Mouse (Mus musculus) ovary, postnatal 10 days (tissue): ENCODE data around the gene Zfyve28.

Experiments used
- DNase-seq: peaks from one replicate; pipeline ENCODE4 v3.0.0; 2022; ENCODE audit warnings: low spot score

The Zfyve28 gene

GRCm38 (mm10) chr5:34286516-34286915, 1.7 kb downstream of the Zfyve28 start:
- no peak for DNase-seq

DNA sequence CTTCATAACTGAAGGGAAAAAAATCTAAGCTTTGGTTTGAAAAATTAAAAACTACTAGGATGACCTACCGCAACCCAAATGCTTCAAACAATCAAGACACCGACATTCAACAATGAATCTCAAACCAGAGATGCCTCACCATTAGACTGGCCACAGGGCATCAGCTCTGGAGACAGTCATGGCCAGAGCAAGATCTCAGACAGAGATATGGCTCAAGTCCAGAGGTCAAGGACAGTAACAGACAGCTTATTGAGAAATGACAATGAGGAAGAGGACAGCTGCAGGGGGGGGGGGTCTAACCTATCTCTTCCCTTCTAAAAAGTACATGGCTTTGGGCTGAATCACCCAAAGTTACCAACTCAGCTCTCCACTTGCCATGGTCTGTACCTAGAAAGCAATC, 3.0 kb downstream of the Zfyve28 start:
- DNase-seq = no peak

DNA sequence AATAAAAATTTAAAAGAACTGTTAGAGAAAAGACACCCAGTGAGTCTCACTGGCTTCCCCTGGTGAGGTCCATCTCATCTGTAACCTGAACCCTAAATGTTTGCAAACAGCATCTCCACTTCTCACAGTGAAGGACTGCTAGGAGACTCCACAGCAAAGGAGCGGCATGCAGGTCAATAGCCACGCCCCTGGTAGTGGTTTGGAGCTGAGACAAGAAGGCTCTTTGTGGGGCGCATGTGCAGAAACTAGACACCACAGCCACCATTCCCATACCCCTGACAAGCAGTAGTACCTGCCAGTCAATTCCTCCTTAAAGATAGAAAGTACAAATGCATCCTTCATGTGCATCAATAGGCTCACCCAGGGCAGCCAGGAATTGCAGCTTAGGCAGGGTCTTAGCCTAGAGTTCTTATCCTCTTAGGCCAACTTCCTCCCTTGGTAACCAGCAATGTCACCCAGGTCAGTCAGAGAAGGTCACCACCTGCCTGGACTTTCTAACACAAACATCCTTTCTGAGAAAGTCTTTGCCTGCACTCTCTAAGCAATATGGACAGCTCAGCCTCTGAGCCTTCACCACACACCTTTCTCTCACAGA, 4.0 kb downstream of the Zfyve28 start:
- no peak for DNase-seq

- DNase-seq = no peak
These were observed 4.9 kb downstream of the Zfyve28 start for GRCm38 (mm10) chr5:34283355-34283754.

- DNase-seq = no peak
These were observed 7.3 kb downstream of the Zfyve28 start for GRCm38 (mm10) chr5:34280976-34281375.

GRCm38 (mm10) chr5:34279214-34279613, 9.0 kb downstream of the Zfyve28 start:
- no peak for DNase-seq

GRCm38 (mm10) chr5:34278058-34278457, 10.2 kb downstream of the Zfyve28 start:
- no peak for DNase-seq

GRCm38 (mm10) chr5:34276746-34277145, 11.5 kb downstream of the Zfyve28 start:
- DNase-seq = no peak

- no peak for DNase-seq
These were observed 12.1 kb downstream of the Zfyve28 start for GRCm38 (mm10) chr5:34276191-34276590.

GRCm38 (mm10) chr5:34274676-34275293, 13.5 kb downstream of the Zfyve28 start:
- no peak for DNase-seq

DNA sequence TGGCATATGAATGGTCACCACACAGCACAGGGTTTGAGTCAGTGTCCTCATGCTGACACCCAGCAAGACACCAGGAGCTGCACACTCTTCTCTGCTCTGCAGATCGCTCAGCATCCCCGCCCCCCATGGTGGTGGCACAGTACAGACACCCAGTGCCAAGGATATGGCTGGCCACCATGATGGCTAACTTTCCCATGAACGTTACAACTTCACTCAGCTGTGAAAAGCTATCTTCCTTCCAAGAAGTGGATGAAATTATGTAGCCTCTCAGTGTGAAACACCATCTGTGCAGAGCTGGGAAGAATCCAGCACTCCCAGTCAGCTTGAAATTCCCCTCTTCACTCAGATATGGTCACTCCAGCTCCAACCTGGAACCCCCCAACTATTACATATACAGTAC, 14.0 kb downstream of the Zfyve28 start:
- no peak for DNase-seq

DNA sequence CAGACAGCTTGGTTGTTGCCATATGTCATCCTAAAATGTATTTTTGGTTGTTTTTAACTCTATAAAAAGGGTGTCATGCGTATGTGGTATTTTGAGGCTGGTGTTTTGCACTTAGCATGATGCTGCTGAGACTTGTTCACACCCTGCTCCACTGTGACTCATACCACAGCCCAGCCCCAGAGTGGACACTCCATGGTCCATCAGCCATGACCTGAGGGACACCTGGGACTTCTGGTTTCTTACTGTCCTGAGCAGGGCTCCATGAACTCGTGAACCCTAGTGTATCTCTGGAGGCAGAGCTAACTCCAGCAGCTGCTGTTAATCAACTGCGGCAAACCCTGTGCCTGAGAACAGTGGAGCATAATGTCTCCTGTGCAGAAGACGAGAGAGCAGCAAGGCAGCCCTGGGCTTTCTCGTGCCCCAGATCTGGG, 15.0 kb downstream of the Zfyve28 start:
- no peak for DNase-seq

DNA sequence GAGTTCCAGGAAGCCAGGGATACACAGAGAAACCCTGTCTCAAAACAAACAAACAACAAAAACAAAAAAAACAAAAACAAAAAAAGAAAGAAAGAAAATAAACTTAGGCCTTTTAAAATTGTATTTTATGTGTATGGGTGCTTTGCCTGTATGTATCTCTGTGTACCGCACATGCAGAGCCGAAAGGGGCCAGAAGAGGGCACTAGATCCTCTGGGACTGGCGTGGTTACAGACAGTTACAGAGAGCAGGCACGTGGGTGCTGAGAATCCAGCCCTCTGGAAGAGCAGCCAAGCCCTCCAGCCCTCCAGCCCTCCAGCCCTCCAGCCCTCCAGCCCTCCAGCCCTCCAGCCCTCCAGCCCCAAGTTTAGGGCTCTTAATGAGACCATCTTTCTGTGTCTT, 16.5 kb downstream of the Zfyve28 start:
- DNase-seq = no peak

DNA sequence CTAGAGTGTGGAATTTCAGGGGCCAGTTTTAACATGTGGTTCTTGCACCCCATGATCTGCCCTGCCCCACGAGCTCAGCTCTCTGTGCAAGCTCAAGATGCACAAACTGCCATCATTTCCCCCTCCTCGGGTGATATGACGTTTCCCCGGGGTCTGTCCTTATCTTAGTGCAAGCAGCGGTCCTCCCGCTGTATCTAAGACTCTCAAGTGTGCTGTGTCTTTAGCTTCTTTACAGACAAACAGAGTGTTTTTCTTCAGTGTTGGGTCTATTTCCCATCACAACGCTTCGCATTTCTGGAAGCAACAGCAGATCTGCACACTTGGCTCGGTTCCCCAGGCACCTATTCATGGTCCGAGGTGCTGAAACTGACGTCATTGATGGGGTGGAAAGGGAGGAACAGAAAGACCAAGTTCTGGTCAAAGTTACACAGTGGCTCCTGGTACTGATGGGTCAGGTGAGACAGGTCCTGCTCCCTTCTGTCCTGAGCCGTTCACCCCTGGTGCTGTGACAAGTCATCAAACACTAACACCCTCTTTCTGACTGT, 18.3 kb downstream of the Zfyve28 start:
- no peak for DNase-seq

- DNase-seq = no peak
These were observed 18.9 kb downstream of the Zfyve28 start for GRCm38 (mm10) chr5:34269197-34269920.

GRCm38 (mm10) chr5:34266065-34266464, 22.2 kb downstream of the Zfyve28 start:
- DNase-seq = no peak

DNA sequence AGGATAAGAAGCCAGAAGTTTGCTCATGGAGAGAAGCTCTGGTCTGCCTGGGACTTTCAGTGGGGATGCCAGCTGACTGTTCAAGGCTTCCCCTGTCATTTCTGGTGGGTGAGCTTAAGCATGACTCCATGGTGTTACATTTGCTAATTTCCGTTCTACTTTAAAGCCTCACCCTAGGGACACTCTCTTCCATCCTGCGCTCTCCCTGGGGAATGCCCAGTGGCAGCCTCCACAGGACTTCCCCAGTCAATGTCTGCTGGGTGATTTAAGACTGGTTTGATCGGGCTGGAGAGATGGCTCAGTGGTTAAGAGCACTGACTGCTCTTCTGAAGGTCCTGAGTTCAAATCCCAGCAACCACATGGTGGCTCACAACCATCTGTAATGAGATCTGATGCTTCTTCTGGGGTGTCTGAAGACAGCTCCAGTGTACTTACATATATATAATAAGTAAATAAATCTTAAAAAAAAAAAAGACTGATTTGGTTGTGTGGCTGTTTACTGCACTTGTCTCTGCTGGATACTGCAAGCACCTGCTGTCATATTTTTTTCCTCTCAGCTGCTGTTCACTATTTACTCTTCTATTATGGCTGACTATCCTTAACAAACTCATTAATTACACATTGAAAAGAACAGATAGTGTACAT, 29.0 kb downstream of the Zfyve28 start:
- no peak for DNase-seq

DNA sequence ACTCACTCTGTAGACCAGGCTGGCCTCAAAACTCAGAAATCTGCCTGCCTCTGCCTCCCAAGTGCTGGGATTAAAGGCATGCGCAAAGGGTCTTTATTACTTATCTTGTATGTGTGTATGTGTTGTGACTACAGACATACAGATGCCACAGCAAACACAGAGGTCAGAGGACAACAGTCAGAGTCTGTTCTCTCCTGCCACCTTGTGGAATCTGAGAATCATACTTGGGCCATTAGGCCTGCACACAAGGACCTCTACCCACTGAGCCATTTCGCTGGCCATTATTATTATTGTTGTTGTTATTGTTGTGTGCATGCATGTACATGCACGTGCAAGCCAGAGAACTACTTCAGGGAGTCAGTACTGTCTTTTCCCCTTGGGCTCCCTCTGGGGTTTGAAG, 33.1 kb downstream of the Zfyve28 start:
- no peak for DNase-seq

GRCm38 (mm10) chr5:34254309-34254708, 33.9 kb downstream of the Zfyve28 start:
- DNase-seq = no peak

DNA sequence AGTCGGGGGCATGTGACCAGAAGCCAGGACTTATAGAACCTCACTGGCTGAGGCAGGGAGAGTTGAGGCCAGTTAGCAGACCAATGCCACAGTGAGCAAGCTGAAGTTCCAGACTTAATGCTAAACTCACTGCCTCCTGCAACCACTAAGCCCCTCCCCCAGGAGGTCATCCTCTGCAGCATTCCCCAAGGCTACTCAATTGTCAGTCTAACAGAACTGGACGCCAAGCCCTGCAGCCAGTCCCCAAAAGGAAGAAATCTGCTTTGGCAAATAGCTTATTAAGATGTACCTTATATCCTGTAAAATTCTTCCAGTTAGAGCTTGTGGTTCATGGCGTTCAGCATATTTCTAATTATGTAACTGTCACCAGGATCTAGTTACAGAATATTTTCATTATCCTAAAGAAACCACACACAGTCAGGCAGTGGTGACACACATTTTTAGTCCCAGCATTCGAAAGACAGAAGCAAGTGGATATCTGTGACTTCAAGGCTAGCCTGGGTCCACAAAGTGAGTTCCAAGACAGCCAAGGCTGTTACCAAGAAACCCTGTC, 35.2 kb downstream of the Zfyve28 start:
- no peak for DNase-seq

- DNase-seq = no peak
These were observed 35.8 kb downstream of the Zfyve28 start for GRCm38 (mm10) chr5:34252307-34252966.

GRCm38 (mm10) chr5:34251794-34252193, 36.5 kb downstream of the Zfyve28 start:
- DNase-seq = no peak
